Comparison of ENCODE assay signal across 12 mouse cellular contexts in the genomic region with DNA sequence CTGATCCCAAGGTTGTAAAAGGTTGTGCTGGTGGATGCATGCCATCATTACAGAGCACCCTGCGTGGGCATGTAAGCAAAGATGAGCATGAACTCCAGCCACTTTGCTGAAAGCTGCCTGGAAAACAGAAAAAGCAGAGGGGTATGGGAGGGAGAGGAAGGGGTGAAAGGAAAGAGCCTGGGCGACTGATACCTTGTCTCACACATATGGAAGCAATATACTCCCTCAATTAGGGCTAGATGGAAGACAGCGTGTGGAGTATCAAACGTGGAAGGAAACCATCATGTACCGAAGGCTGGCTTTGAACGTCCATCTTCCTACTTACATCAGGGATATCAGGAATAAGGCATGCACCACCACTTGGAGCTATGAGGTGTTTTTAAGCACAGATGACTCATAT.
"Had no signal": no experiment of that assay in that cellular context is flagged by ENCODE, and none has a peak within 500 bp of the region (broad histone marks: within the 10 kb centered on the region; RNA-seq: fewer than 3 reads in every experiment).

No protein-coding gene starts in this region.

- ATAC-seq: lung, postnatal 0 days; midbrain, embryonic 13.5 days had no signal

- H3K4me1 ChIP-seq: liver, embryonic 15.5 days had no signal

- H3K9me3 ChIP-seq: liver, embryonic 15.5 days; neural tube, embryonic 13.5 days had no signal

- H3K4me3 ChIP-seq: liver, embryonic 15.5 days; midbrain, embryonic 13.5 days; neural tube, embryonic 13.5 days had no signal

- H3K27ac ChIP-seq: kidney, postnatal 0 days; liver, embryonic 15.5 days; midbrain, embryonic 13.5 days; neural tube, embryonic 13.5 days had no signal

- H3K27me3 ChIP-seq: liver, embryonic 15.5 days; midbrain, embryonic 13.5 days; neural tube, embryonic 13.5 days had no signal

- DNase-seq: kidney, adult 9 months; kidney, postnatal 36 days; left cerebral cortex, postnatal 4 days; lung, adult 2 months; lung, postnatal 36 days; right cerebral cortex, postnatal 14 days; thymus, postnatal 4 days had no signal

- H3K36me3 ChIP-seq: liver, embryonic 15.5 days; neural tube, embryonic 13.5 days had no signal
